Mouse (Mus musculus): ENCODE data around the gene Ewsr1. TPM values are rescaled to one million over a fixed set of nuclear protein-coding genes. Genes with fewer than 3 reads are reported as not detected.
A peak's percentile ranks its signal among the peaks of the same experiment; 100 is the strongest.

Ewsr1 gene
- polyA plus RNA-seq, 1 experiment from 2014 or later = 903 TPM

- no peak for DNase-seq (ENCODE audit: low spot score)
- H3K9me3 ChIP-seq (replicated peaks) = no peaks in the 10 kb centered on the region
- H3K27me3 ChIP-seq (ENCODE audit: low read depth, poor library complexity, severe bottlenecking) = peaks cover 78% of the 10 kb centered on the region
- WGBS = 10% methylated on average over 13 of the region's 13 CpGs
- H3K4me1 ChIP-seq = peaks cover 78% of the 10 kb centered on the region
- H3K36me3 ChIP-seq = peaks cover 5% of the 10 kb centered on the region; the same call in 1 of the 2 replicates
- peak overlapping the region; percentile 74 for H3K27ac ChIP-seq (replicated peaks)
- peak overlapping the region; percentile 54 for H3K4me3 ChIP-seq
Measured at GRCm38 (mm10) chr11:5062326-5062725, 36.7 kb downstream of the Ewsr1 start.

GRCm38 (mm10) chr11:5061413-5062139 lies 37.5 kb downstream of the Ewsr1 start:
- Histone ChIP-seq H3K4me3 (peak overlapping the region; percentile 54), H3K27me3 (ENCODE audit: low read depth, poor library complexity, severe bottlenecking) (peaks cover 85% of the 10 kb centered on the region), H3K4me1 (peaks cover 86% of the 10 kb centered on the region), H3K36me3 (peaks cover 5% of the 10 kb centered on the region; the same call in 1 of the 2 replicates), H3K9me3 (replicated peaks) (no peaks in the 10 kb centered on the region), H3K27ac (replicated peaks) (peak overlapping the region; percentile 74)
- DNase-seq (ENCODE audit: low spot score) = peak; percentile 86
- WGBS = under 1% methylated on average over 61 of the region's 62 CpGs

DNA sequence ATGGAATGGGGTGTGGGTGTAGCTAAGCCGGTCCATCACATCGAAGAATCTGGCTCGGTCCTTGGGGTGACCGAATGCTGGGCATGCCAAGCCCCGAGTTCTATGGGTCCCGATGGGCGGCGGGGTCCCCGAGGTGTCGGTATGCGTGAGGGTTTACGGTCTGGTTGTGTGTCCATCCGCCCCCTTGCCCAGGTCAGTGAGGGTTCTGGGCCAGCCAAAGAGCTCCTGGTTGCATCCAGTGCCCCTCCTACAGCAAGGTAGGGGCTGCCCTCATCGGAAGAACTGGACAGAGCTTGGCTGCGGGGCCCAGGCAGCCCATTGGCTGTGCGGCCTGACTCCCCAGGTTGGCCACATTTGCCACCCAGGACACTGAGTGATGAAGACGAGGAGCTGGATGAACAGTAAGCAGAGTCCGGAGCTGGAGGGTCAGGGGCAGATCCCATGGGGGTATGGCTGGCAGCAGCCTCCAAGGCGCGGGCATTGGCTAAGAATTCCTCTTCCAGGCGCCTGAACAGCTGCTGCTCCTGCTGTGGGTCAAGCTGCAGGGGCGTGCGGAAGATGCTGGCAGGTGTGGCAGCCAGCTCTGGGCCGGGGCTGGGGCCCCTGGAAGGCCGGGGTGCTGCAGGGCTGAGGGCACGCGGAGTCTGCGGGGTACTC lies 38.2 kb downstream of the Ewsr1 start:
- H3K36me3 ChIP-seq = peaks cover 5% of the 10 kb centered on the region; the same call in 1 of the 2 replicates
- H3K4me3 ChIP-seq = peak overlapping the region; percentile 54
- peak; percentile 53 for DNase-seq (ENCODE audit: low spot score)
- H3K27ac ChIP-seq (replicated peaks) = peak overlapping the region; percentile 74; the same call in 1 of the 2 replicates
- no peaks in the 10 kb centered on the region for H3K9me3 ChIP-seq (replicated peaks)
- H3K4me1 ChIP-seq = peaks cover 93% of the 10 kb centered on the region
- WGBS = 45% methylated on average over 28 of the region's 28 CpGs
- H3K27me3 ChIP-seq (ENCODE audit: low read depth, poor library complexity, severe bottlenecking) = peaks cover 92% of the 10 kb centered on the region

GRCm38 (mm10) chr11:5059704-5060156 lies 39.3 kb downstream of the Ewsr1 start:
- H3K27ac ChIP-seq (replicated peaks) = no peak overlapping the region
- H3K4me3 ChIP-seq = peak overlapping the region; percentile 14; the same call in 1 of the 2 replicates
- H3K36me3 ChIP-seq = peaks cover 5% of the 10 kb centered on the region; the same call in 1 of the 2 replicates
- H3K4me1 ChIP-seq = peaks cover 95% of the 10 kb centered on the region
- peaks cover 100% of the 10 kb centered on the region for H3K27me3 ChIP-seq (ENCODE audit: low read depth, poor library complexity, severe bottlenecking)
- 10% methylated on average over 27 of the region's 27 CpGs for WGBS
- H3K9me3 ChIP-seq (replicated peaks) = no peaks in the 10 kb centered on the region
- peak; percentile 61 for DNase-seq (ENCODE audit: low spot score)

DNA sequence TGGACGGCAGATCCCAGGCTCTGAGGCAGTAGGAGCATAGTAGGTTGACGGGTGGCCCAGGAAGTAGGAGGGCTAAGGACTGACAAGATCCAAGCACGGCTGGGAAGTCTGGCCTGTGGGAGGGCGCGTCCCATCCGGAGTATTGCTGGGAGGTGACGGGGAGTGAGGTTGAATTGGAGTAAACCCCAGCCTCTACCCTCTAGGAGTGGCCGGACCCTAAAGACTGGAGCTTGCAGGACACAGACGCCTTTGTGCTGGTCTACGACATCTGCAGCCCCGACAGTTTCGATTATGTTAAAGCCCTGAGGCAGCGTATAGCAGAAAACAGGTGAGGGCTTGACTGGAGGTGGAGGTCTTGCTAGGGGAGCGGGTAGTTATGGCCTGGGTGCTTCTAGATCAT lies 39.8 kb downstream of the Ewsr1 start:
- H3K4me1 ChIP-seq = peaks cover 90% of the 10 kb centered on the region
- DNase-seq (ENCODE audit: low spot score) = peak; percentile 26
- peak overlapping the region; percentile 62; the same call in 1 of the 2 replicates for H3K4me3 ChIP-seq
- 31% methylated on average over 14 of the region's 14 CpGs for WGBS
- H3K9me3 ChIP-seq (replicated peaks) = no peaks in the 10 kb centered on the region
- peaks cover 5% of the 10 kb centered on the region; the same call in 1 of the 2 replicates for H3K36me3 ChIP-seq
- no peak overlapping the region for H3K27ac ChIP-seq (replicated peaks)
- peaks cover 96% of the 10 kb centered on the region for H3K27me3 ChIP-seq (ENCODE audit: low read depth, poor library complexity, severe bottlenecking)

- H3K9me3 ChIP-seq (replicated peaks) = no peaks in the 10 kb centered on the region
- DNase-seq (ENCODE audit: low spot score) = no peak
- H3K27ac ChIP-seq (replicated peaks) = no peak overlapping the region
- peak overlapping the region; percentile 62; the same call in 1 of the 2 replicates for H3K4me3 ChIP-seq
- WGBS = 29% methylated on average over 9 of the region's 9 CpGs
- peaks cover 91% of the 10 kb centered on the region for H3K27me3 ChIP-seq (ENCODE audit: low read depth, poor library complexity, severe bottlenecking)
- H3K36me3 ChIP-seq = peaks cover 5% of the 10 kb centered on the region; the same call in 1 of the 2 replicates
- peaks cover 86% of the 10 kb centered on the region for H3K4me1 ChIP-seq
Measured at GRCm38 (mm10) chr11:5058783-5059182, 40.3 kb downstream of the Ewsr1 start.

- no peaks in the 10 kb centered on the region for H3K9me3 ChIP-seq (replicated peaks)
- H3K36me3 ChIP-seq = peaks cover 5% of the 10 kb centered on the region; the same call in 1 of the 2 replicates
- H3K4me1 ChIP-seq = peaks cover 78% of the 10 kb centered on the region
- peaks cover 84% of the 10 kb centered on the region for H3K27me3 ChIP-seq (ENCODE audit: low read depth, poor library complexity, severe bottlenecking)
- peak; percentile 55 for DNase-seq (ENCODE audit: low spot score)
- WGBS = 2% methylated on average over 77 of the region's 77 CpGs
- H3K4me3 ChIP-seq = peak within 1 kb of the TSS; percentile 62
- H3K27ac ChIP-seq (replicated peaks) = peak within 1 kb of the TSS; percentile 68
Measured at GRCm38 (mm10) chr11:5057856-5058641, 41.0 kb downstream of the Ewsr1 start, which contains the start of gene Rasl10a. Rasl10a (plus strand) TSS chr11:5058128.

GRCm38 (mm10) chr11:5057541-5057855 lies 41.6 kb downstream of the Ewsr1 start:
- no peaks in the 10 kb centered on the region for H3K9me3 ChIP-seq (replicated peaks)

GRCm38 (mm10) chr11:5057064-5057463 lies 42.0 kb downstream of the Ewsr1 start:
- peaks cover 74% of the 10 kb centered on the region for H3K27me3 ChIP-seq (ENCODE audit: low read depth, poor library complexity, severe bottlenecking)
- H3K9me3 ChIP-seq (replicated peaks) = no peaks in the 10 kb centered on the region
- WGBS = 59% methylated on average over 8 of the region's 8 CpGs
- no peak overlapping the region for H3K27ac ChIP-seq (replicated peaks)
- H3K36me3 ChIP-seq = peaks cover 5% of the 10 kb centered on the region; the same call in 1 of the 2 replicates
- DNase-seq (ENCODE audit: low spot score) = peak; percentile 24
- peak overlapping the region; percentile 62; the same call in 1 of the 2 replicates for H3K4me3 ChIP-seq
- peaks cover 69% of the 10 kb centered on the region for H3K4me1 ChIP-seq

More at GRCm38 (mm10) chr11:5057541-5057855, 41.6 kb downstream of the Ewsr1 start:
- 0 out of 2 replicates have a peak overlapping the region, but pooled peaks have one; percentile 68 for H3K27ac ChIP-seq (replicated peaks)
- DNase-seq (ENCODE audit: low spot score) = no peak
- H3K4me3 ChIP-seq = peak overlapping the region; percentile 62
- H3K27me3 ChIP-seq (ENCODE audit: low read depth, poor library complexity, severe bottlenecking) = peaks cover 78% of the 10 kb centered on the region
- H3K4me1 ChIP-seq = peaks cover 73% of the 10 kb centered on the region
- peaks cover 5% of the 10 kb centered on the region; the same call in 1 of the 2 replicates for H3K36me3 ChIP-seq
- 9% methylated on average over 8 of the region's 8 CpGs for WGBS

GRCm38 (mm10) chr11:5055945-5056938 lies 42.8 kb downstream of the Ewsr1 start:
- Histone ChIP-seq H3K9me3 (replicated peaks) (no peaks in the 10 kb centered on the region), H3K27me3 (ENCODE audit: low read depth, poor library complexity, severe bottlenecking) (peaks cover 66% of the 10 kb centered on the region), H3K27ac (replicated peaks) (peak overlapping the region; percentile 61), H3K4me1 (peaks cover 60% of the 10 kb centered on the region), H3K36me3 (peaks cover 5% of the 10 kb centered on the region; the same call in 1 of the 2 replicates), H3K4me3 (no peak overlapping the region)
- 18% methylated on average over 23 of the region's 23 CpGs for WGBS
- DNase-seq (ENCODE audit: low spot score) = peak; percentile 60

- H3K4me3 ChIP-seq = no peak overlapping the region
- peaks cover 52% of the 10 kb centered on the region for H3K27me3 ChIP-seq (ENCODE audit: low read depth, poor library complexity, severe bottlenecking)
- H3K36me3 ChIP-seq = no peaks in the 10 kb centered on the region
- DNase-seq (ENCODE audit: low spot score) = no peak
- H3K4me1 ChIP-seq = peaks cover 52% of the 10 kb centered on the region
- H3K27ac ChIP-seq (replicated peaks) = no peak overlapping the region
- no peaks in the 10 kb centered on the region for H3K9me3 ChIP-seq (replicated peaks)
- WGBS = 71% methylated on average over 6 of the region's 6 CpGs
Measured at GRCm38 (mm10) chr11:5054874-5055273, 44.2 kb downstream of the Ewsr1 start.
